Mouse (Mus musculus): ENCODE results near the gene Grem1.

DNA sequence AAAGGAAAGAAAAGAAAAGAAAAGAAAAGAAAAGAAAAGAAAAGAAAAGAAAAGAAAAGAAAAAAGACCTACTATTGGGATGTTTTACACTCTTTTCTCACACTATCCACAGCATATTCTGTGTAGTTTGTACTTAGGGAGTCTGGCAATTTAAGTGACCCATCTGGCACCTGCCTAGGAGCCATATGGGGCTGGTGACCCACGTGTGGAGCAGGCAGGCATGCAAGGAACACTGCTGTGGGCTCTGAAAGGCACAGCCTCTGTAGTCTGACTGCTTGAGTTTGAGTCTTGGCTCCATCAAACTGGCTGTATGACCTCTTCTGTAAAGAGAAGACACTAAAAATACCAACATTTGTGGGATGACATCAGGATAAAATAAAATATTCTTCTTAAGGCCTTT, 45.3 kb upstream of the Grem1 start:
- no peak for TF ChIP-seq CTCF (conservative IDR thresholded peaks at IDR 0.05; ENCODE audit: insufficient read depth, insufficient read length, low read depth, low read length)
- no peak for TF ChIP-seq POLR2A (IDR thresholded peaks at IDR 0.05; ENCODE audit: low read depth, low read length)

Data from kidney, adult 2 months (tissue).